Mouse (Mus musculus) MEL (cell line): ENCODE data around the gene Mxd4. TPM values are rescaled to one million over a fixed set of nuclear protein-coding genes. Genes with fewer than 3 reads are reported as not detected.

ENCODE experiments used
- DNase-seq: peaks from one replicate; pipeline ENCODE4 v3.0.0; 2011; ENCODE audit warnings: low read depth, low spot score
- H3K27ac ChIP-seq: 2 replicates; pipeline ENCODE4 v1.5.1; 2012; ENCODE audit warnings: low read depth, mild to moderate bottlenecking, control low read depth, low read length, moderate library complexity; ENCODE audit not compliant: control insufficient read depth
- H3K27me3 ChIP-seq, 2 experiments: fragments of 150-350 bp in 1 of 2; sonication (generic) in 1 of 2; 2 replicates each; pipeline ENCODE4 v1.6.1; 2012; ENCODE audit warnings: low read length in 2 of 2, mild to moderate bottlenecking in 2 of 2, improper control_type of control experiment in 1 of 2, moderate library complexity in 1 of 2; ENCODE audit not compliant: insufficient read depth in 2 of 2, control insufficient read depth in 1 of 2
- H3K36me3 ChIP-seq, 2 experiments: 2 replicates each; pipeline ENCODE4 v1.6.1; 2012 to 2014; ENCODE audit warnings: low read length in 2 of 2, improper control_type of control experiment in 1 of 2, inconsistent platforms in 1 of 2, mild to moderate bottlenecking in 1 of 2; ENCODE audit not compliant: insufficient read depth in 2 of 2, control insufficient read depth in 1 of 2
- H3K4me1 ChIP-seq, 2 experiments: fragments of 150-350 bp in 1 of 2; sonication (generic) in 1 of 2; 2 replicates each; pipeline ENCODE4 v1.6.1; 2012; ENCODE audit warnings: low read length in 2 of 2, improper control_type of control experiment in 1 of 2, mild to moderate bottlenecking in 1 of 2; ENCODE audit not compliant: insufficient read depth in 2 of 2, control insufficient read depth in 1 of 2
- H3K4me3 ChIP-seq, 2 experiments: fragments of 150-350 bp in 1 of 2; sonication (generic) in 1 of 2; 2 replicates each; pipeline ENCODE4 v1.5.1; 2012; ENCODE audit warnings: low read depth in 2 of 2, low read length in 2 of 2, mild to moderate bottlenecking in 2 of 2, moderate library complexity in 2 of 2, control low read depth in 1 of 2, improper control_type of control experiment in 1 of 2; ENCODE audit not compliant: control insufficient read depth in 1 of 2, insufficient read depth in 1 of 2
- H3K79me2 ChIP-seq: 2 replicates; pipeline ENCODE4 v1.6.1; 2012; ENCODE audit warnings: mild to moderate bottlenecking, low read length, moderate library complexity; ENCODE audit not compliant: control insufficient read depth, poor library complexity, insufficient read depth
- H3K9ac ChIP-seq: 2 replicates; pipeline ENCODE4 v1.6.1; 2012; ENCODE audit warnings: low read depth, mild to moderate bottlenecking, control low read depth, low read length, moderate library complexity; ENCODE audit not compliant: control insufficient read depth, poor library complexity, severe bottlenecking
- H3K9me3 ChIP-seq: fragments of 150-350 bp; sonication (generic); replicated peaks from 2 replicates; pipeline ENCODE4 v1.6.1; 2012; ENCODE audit warnings: mild to moderate bottlenecking, low read length, improper control_type of control experiment, moderate library complexity; ENCODE audit not compliant: insufficient read depth
- CHD2 ChIP-seq: IDR thresholded peaks from 2 replicates; pipeline ENCODE4 v1.6.1; 2011; ENCODE audit warnings: low read length, improper control_type of control experiment
- CTCF ChIP-seq, 3 experiments: IDR thresholded peaks in 2 of 3; conservative IDR thresholded peaks in 1 of 3; 2 replicates each; pipeline ENCODE4 v1.5.1; 2011 to 2012; ENCODE audit warnings: low read length in 3 of 3, low read depth in 2 of 3, mild to moderate bottlenecking in 2 of 3, improper control_type of control experiment in 1 of 3, inconsistent platforms in 1 of 3, mixed read lengths in 1 of 3, moderate library complexity in 1 of 3; ENCODE audit not compliant: control insufficient read depth in 1 of 3, insufficient read depth in 1 of 3, poor library complexity in 1 of 3, severe bottlenecking in 1 of 3
- E2F4 ChIP-seq: IDR thresholded peaks from 2 replicates; pipeline ENCODE4 v1.6.1; 2011; ENCODE audit warnings: low read depth, low read length, improper control_type of control experiment, borderline replicate concordance
- ELF1 ChIP-seq: IDR thresholded peaks from 2 replicates; pipeline ENCODE4 v1.6.1; 2014; ENCODE audit warnings: low read depth, mild to moderate bottlenecking, inconsistent platforms, low read length, improper control_type of control experiment, moderate library complexity
- EP300 ChIP-seq, 2 experiments: IDR thresholded peaks; 2 replicates each; pipeline ENCODE4 v1.6.1; 2011; ENCODE audit warnings: improper control_type of control experiment in 2 of 2, low read length in 2 of 2, low read depth in 1 of 2, mild to moderate bottlenecking in 1 of 2
- ETS1 ChIP-seq: IDR thresholded peaks from 2 replicates; pipeline ENCODE4 v1.6.1; 2012; ENCODE audit warnings: low read depth, mild to moderate bottlenecking, inconsistent platforms, low read length, improper control_type of control experiment, moderate library complexity
- GATA1 ChIP-seq: IDR thresholded peaks from 2 replicates; pipeline ENCODE4 v1.6.1; 2011; ENCODE audit warnings: low read depth, low read length, improper control_type of control experiment
- HCFC1 ChIP-seq: IDR thresholded peaks from 2 replicates; pipeline ENCODE4 v1.6.1; 2012; ENCODE audit warnings: low read depth, mild to moderate bottlenecking, inconsistent platforms, low read length, improper control_type of control experiment, moderate library complexity
- JUND ChIP-seq: IDR thresholded peaks from 2 replicates; pipeline ENCODE4 v1.6.1; 2011; ENCODE audit warnings: low read depth, mild to moderate bottlenecking, improper control_type of control experiment, low read length
- KAT2A ChIP-seq: conservative IDR thresholded peaks from 2 replicates; pipeline ENCODE4 v1.6.1; 2012; ENCODE audit warnings: low read depth, low read length, improper control_type of control experiment, inconsistent platforms
- MAFK ChIP-seq: IDR thresholded peaks from 2 replicates; pipeline ENCODE4 v1.6.1; 2011; ENCODE audit warnings: low read depth, mild to moderate bottlenecking, low read length, improper control_type of control experiment, borderline replicate concordance
- MAX ChIP-seq: IDR thresholded peaks from 2 replicates; pipeline ENCODE4 v1.6.1; 2011; ENCODE audit warnings: low read length, improper control_type of control experiment
- MAZ ChIP-seq: IDR thresholded peaks from 2 replicates; pipeline ENCODE4 v1.6.1; 2012; ENCODE audit warnings: low read depth, mild to moderate bottlenecking, inconsistent platforms, low read length, improper control_type of control experiment
- MEF2A ChIP-seq: IDR thresholded peaks from 2 replicates; pipeline ENCODE4 v1.6.1; 2014; ENCODE audit warnings: low read depth, mild to moderate bottlenecking, inconsistent platforms, low read length, improper control_type of control experiment; ENCODE audit not compliant: poor library complexity, insufficient replicate concordance, severe bottlenecking; ENCODE audit errors: extremely low read depth
- MXI1 ChIP-seq: IDR thresholded peaks from 2 replicates; pipeline ENCODE4 v1.6.1; 2011; ENCODE audit warnings: mild to moderate bottlenecking, low read depth, low read length, improper control_type of control experiment
- MYB ChIP-seq: IDR thresholded peaks from 2 replicates; pipeline ENCODE4 v1.6.1; 2011; ENCODE audit warnings: mild to moderate bottlenecking, low read depth, low read length, improper control_type of control experiment
- MYC ChIP-seq: IDR thresholded peaks from 2 replicates; pipeline ENCODE4 v1.6.1; 2011; ENCODE audit warnings: low read depth, mild to moderate bottlenecking, low read length, improper control_type of control experiment, moderate library complexity
- NELFE ChIP-seq: IDR thresholded peaks from 2 replicates; pipeline ENCODE4 v1.6.1; 2011; ENCODE audit warnings: low read depth, low read length, improper control_type of control experiment
- NRF1 ChIP-seq: IDR thresholded peaks from 2 replicates; pipeline ENCODE4 v1.6.1; 2014; ENCODE audit warnings: low read depth, mild to moderate bottlenecking, inconsistent platforms, low read length, improper control_type of control experiment, moderate library complexity; ENCODE audit not compliant: poor library complexity, insufficient read depth, severe bottlenecking
- POLR2A ChIP-seq, 2 experiments: IDR thresholded peaks; 2 replicates each; pipeline ENCODE4 v1.6.1; 2011 to 2012; ENCODE audit warnings: low read length in 2 of 2, mild to moderate bottlenecking in 2 of 2, control low read depth in 1 of 2, improper control_type of control experiment in 1 of 2, low read depth in 1 of 2, moderate library complexity in 1 of 2; ENCODE audit not compliant: control insufficient read depth in 1 of 2, insufficient read depth in 1 of 2, poor library complexity in 1 of 2
- POLR2AphosphoS2 ChIP-seq: IDR thresholded peaks from 2 replicates; pipeline ENCODE4 v1.6.1; 2011; ENCODE audit warnings: low read length, improper control_type of control experiment
- POLR2AphosphoS5 ChIP-seq: IDR thresholded peaks from 2 replicates; pipeline ENCODE4 v1.6.1; 2012; ENCODE audit warnings: low read depth, borderline replicate concordance, mild to moderate bottlenecking, inconsistent platforms, low read length, moderate library complexity, mixed read lengths
- RAD21 ChIP-seq: IDR thresholded peaks from 2 replicates; pipeline ENCODE4 v1.6.1; 2011; ENCODE audit warnings: mild to moderate bottlenecking, low read depth, low read length, improper control_type of control experiment
- RCOR1 ChIP-seq: IDR thresholded peaks from 2 replicates; pipeline ENCODE4 v1.6.1; 2012; ENCODE audit warnings: low read depth, mild to moderate bottlenecking, inconsistent platforms, low read length, improper control_type of control experiment
- SMC3 ChIP-seq: IDR thresholded peaks from 2 replicates; pipeline ENCODE4 v1.6.1; 2011; ENCODE audit warnings: low read depth, low read length, improper control_type of control experiment
- TAL1 ChIP-seq: IDR thresholded peaks from 2 replicates; pipeline ENCODE4 v1.6.1; 2012; ENCODE audit warnings: mild to moderate bottlenecking, inconsistent platforms, low read length, moderate library complexity, mixed read lengths
- TBP ChIP-seq: IDR thresholded peaks from 2 replicates; pipeline ENCODE4 v1.8.0; 2011; ENCODE audit warnings: low read depth, low read length, improper control_type of control experiment
- TCF12 ChIP-seq: IDR thresholded peaks from 2 replicates; pipeline ENCODE4 v1.6.1; 2014; ENCODE audit warnings: low read depth, mild to moderate bottlenecking, inconsistent platforms, low read length, improper control_type of control experiment, moderate library complexity
- UBTF ChIP-seq: IDR thresholded peaks from 2 replicates; pipeline ENCODE4 v1.6.1; 2012; ENCODE audit warnings: low read depth, mild to moderate bottlenecking, inconsistent platforms, low read length, improper control_type of control experiment, moderate library complexity, borderline replicate concordance; ENCODE audit not compliant: insufficient read depth
- USF1 ChIP-seq: IDR thresholded peaks from 2 replicates; pipeline ENCODE4 v1.6.1; 2014; ENCODE audit warnings: low read depth, mild to moderate bottlenecking, inconsistent platforms, low read length, improper control_type of control experiment, moderate library complexity
- USF2 ChIP-seq, 2 experiments: IDR thresholded peaks; 2 replicates each; pipeline ENCODE4 v1.6.1; 2011 to 2012; ENCODE audit warnings: improper control_type of control experiment in 2 of 2, low read length in 2 of 2, borderline replicate concordance in 1 of 2, inconsistent platforms in 1 of 2, low read depth in 1 of 2, mild to moderate bottlenecking in 1 of 2; ENCODE audit not compliant: insufficient read depth in 1 of 2
- ZC3H11A ChIP-seq: IDR thresholded peaks from 2 replicates; pipeline ENCODE4 v1.6.1; 2012; ENCODE audit warnings: low read depth, mild to moderate bottlenecking, inconsistent platforms, low read length, improper control_type of control experiment
- ZKSCAN1 ChIP-seq: IDR thresholded peaks from 2 replicates; pipeline ENCODE4 v1.6.1; 2012; ENCODE audit warnings: low read depth, mild to moderate bottlenecking, inconsistent platforms, low read length, improper control_type of control experiment, moderate library complexity
- ZMIZ1 ChIP-seq: IDR thresholded peaks from 2 replicates; pipeline ENCODE4 v1.6.1; 2012; ENCODE audit warnings: low read depth, mild to moderate bottlenecking, inconsistent platforms, low read length, improper control_type of control experiment, moderate library complexity
- polyA plus RNA-seq, 2 experiments: library from polyadenylated mRNA; stranded (reverse) in 1 of 2; unstranded in 1 of 2; fragments of >175 nt in 1 of 2; fragments of >200 nt in 1 of 2; gene quantifications; 2 replicates each; pipeline versions ENCODE4 v1.2.1 to v1.2.4; 2012; ENCODE audit warnings: low replicate concordance in 2 of 2, low read depth in 1 of 2; ENCODE audit not compliant: insufficient read length in 2 of 2, insufficient read depth in 1 of 2, missing spikeins in 1 of 2
- total RNA-seq: library from RNA; depleted of rRNA; stranded (reverse); fragments of 300-350 nt; gene quantifications from 2 replicates; pipeline ENCODE4 v1.2.3, GENCODE M21; 2012

Gene Mxd4
- total and polyA plus RNA-seq, 3 experiments, result 9.7 to 13.3 TPM; not detected in 1

GRCm38 (mm10) chr5:34168950-34169891, 18.3 kb downstream of the Mxd4 start, which contains the start of the genes Poln and Haus3:
Gene Poln, minus strand, starts transcription at chr5:34169448.
Gene Haus3, minus strand, starts transcription at chr5:34169527.
- Histone ChIP-seq H3K27me3 (no peaks in the 10 kb centered on the region), H3K27ac (peak within 1 kb of the TSS; percentile 91), H3K79me2 (peaks cover 28% of the 10 kb centered on the region), H3K9me3 (no peaks in the 10 kb centered on the region), H3K4me3 (peak within 1 kb of the TSS; percentile 78 to 85), H3K36me3 (peaks cover 15 to 33% of the 10 kb centered on the region in 2 experiments), H3K4me1 (peaks cover 7 to 26% of the 10 kb centered on the region in 2 experiments), H3K9ac (peak within 1 kb of the TSS; percentile 90)
- DNase-seq, result peak; percentile 100
- no peak for TF ChIP-seq SMC3
- TF ChIP-seq JUND, result no peak
- peak; percentile 82; the same call in 1 of the 2 replicates for TF ChIP-seq MAZ
- TF ChIP-seq ZKSCAN1, result no peak
- no peak for TF ChIP-seq E2F4
- peak; percentile 99 for TF ChIP-seq POLR2AphosphoS2
- TF ChIP-seq MAX, result peak; percentile 76
- TF ChIP-seq MAFK, result no peak; the same call in 1 of the 2 replicates
- peak; percentile 91 for TF ChIP-seq MYC
- no peak for TF ChIP-seq USF2 (IDR thresholded peaks at IDR 0.05; ENCODE audit: borderline replicate concordance in 1 of 2, insufficient read depth in 1 of 2, low read depth in 1 of 2, low read length in 2 of 2)
- TF ChIP-seq TAL1, result no peak
- peak; percentile 95 for TF ChIP-seq ZMIZ1
- TF ChIP-seq POLR2AphosphoS5, result no peak
- peak; percentile 80 for TF ChIP-seq TBP
- peak; percentile 84 for TF ChIP-seq HCFC1
- peak; percentile 90 for TF ChIP-seq NRF1
- TF ChIP-seq TCF12, result peak; percentile 44
- no peak for TF ChIP-seq RAD21
- TF ChIP-seq USF1, result no peak
- 0 out of 2 replicates have a peak, but pooled peaks have one; percentile 28 for TF ChIP-seq RCOR1
- TF ChIP-seq NELFE, result peak; percentile 96
- peak; percentile 87 to 97 for TF ChIP-seq POLR2A (IDR thresholded peaks at IDR 0.05; ENCODE audit: control insufficient read depth in 1 of 2, insufficient read depth in 1 of 2, low read depth in 1 of 2, low read length in 2 of 2, poor library complexity in 1 of 2)
- TF ChIP-seq CHD2, result peak; percentile 21; the same call in 1 of the 2 replicates
- peak; percentile 78 for TF ChIP-seq ETS1
- TF ChIP-seq GATA1, result peak; percentile 75
- TF ChIP-seq ELF1, result peak; percentile 81
- 0 out of 2 replicates have a peak, but pooled peaks have one; percentile 14 for TF ChIP-seq ZC3H11A
- no peak for TF ChIP-seq MEF2A
- no peak for TF ChIP-seq CTCF (IDR thresholded peaks at IDR 0.05 in 2 of 3, conservative IDR thresholded peaks at IDR 0.05 in 1 of 3; ENCODE audit: control insufficient read depth in 1 of 3, insufficient read depth in 1 of 3, low read depth in 2 of 3, low read length in 3 of 3, poor library complexity in 1 of 3, severe bottlenecking in 1 of 3)
- TF ChIP-seq MXI1, result peak; percentile 65
- TF ChIP-seq EP300 (IDR thresholded peaks at IDR 0.05; ENCODE audit: low read depth in 1 of 2, low read length in 2 of 2), result peak; percentile 37 to 72; a peak in 3 of 4 replicates
- 0 out of 2 replicates have a peak, but pooled peaks have one; percentile 50 for TF ChIP-seq UBTF
- peak; percentile 3; the same call in 1 of the 2 replicates for TF ChIP-seq KAT2A
- TF ChIP-seq MYB, result peak; percentile 80; the same call in 1 of the 2 replicates
